Mouse (Mus musculus): ENCODE measurements around the gene Adora1.

Gene Adora1

DNA sequence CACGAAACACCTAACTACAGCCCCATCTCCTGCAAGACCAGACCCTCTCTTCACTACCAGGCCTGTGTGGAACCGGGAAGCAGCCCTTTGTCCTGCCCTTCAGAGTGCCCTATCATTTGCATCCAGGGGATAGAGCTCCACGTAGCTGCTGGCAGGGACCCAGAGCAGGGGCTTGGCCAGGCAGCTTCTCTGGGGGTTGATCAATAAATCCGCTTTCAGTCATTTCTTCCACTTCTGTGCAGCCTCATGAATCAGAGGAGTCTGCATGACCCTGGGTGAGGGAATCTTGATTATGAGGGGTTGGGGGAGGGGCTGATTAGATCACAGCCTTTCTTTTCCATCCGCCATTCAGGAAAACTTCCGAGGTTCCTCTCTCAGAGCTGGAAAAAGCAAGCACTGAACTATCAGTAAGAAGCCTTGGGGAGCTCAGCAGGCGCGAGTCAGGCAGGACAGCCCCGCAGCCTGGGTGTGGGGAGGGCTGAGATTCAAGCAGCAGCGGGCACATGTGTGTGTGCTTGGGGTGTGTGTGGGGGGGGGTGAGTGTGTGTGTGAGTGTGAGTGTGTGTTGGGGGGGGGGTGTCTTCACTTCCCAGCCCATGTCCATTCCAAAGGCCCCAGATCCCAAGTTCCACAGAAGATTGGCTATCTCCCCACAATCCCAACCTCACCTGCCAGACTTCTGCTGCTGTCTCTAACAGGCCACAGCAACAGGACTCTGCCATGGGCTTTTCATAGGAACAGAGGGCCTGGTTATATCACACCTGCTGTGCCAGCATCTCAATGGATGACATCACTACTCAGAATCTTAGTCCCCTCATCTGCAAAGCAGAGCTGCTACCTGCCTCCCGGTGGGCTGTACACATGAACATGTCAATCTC lies 19.2 kb downstream of the Adora1 start:
- no peak for DNase-seq (ENCODE audit: low read depth)

- DNase-seq (ENCODE audit: low read depth) = no peak
Measured at GRCm38 (mm10) chr1:134215059-134215458, 20.2 kb downstream of the Adora1 start.

GRCm38 (mm10) chr1:134213405-134213804 lies 21.8 kb downstream of the Adora1 start:
- no peak for DNase-seq (ENCODE audit: low read depth)

DNA sequence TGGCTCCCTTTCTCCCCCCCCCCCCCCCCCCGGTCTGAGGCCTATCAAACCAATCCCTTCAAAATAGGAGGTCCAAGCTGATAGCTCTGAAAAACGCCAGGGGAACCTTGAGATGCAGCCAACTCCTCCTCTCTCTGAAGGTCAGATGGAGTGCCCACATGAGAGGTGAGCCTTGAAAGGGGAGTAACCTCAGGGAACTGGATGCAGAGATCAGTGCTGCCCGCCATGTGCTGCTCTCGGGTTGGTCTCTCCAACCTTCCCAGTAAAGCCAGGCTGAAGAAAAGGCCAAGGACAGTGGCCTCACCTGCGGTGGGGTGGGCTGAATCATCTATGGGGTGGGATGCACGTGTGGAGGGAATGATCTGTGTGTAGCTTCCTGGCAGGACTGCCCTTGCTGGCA lies 22.9 kb downstream of the Adora1 start:
- DNase-seq (ENCODE audit: low read depth) = no peak

DNA sequence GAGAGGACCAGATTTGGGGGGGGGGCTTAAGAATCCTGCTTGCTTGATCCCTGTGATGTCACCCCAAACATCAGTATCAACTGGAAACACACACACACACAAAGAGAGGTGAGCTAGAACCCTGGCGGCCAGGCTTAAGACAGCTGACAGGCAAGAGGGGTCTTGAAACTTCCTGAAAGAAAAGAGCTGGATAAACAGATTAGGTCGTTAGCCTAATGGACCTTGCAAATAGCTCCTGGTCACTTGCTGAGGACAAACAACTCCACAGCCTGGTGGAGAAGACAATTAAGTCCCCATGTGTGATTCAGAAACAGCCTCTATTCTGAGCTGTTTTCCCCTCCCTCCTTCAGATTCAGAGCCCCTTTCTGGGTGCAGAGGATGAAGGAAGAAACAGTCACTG lies 23.6 kb downstream of the Adora1 start:
- DNase-seq (ENCODE audit: low read depth) = no peak

DNA sequence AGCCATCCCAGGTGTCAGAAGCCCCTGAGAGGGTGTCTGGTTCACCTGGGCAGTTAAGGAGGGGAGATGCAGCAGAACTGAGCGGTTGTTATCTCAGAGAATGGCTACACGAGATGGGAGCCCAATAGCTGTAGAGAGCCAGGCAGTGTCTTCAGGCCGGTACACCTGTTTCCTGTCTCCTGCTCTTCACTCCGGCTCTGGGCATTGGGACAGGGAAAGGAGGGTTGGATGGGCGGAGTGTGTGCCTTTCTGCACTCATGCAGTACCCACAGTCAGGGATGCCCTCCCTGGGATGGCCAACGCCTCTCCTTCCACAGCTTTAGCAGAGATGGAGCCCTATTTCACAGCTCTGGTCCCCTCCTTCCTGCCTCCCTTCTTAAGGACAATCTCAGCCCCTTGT lies 24.2 kb downstream of the Adora1 start:
- no peak for DNase-seq (ENCODE audit: low read depth)

GRCm38 (mm10) chr1:134210179-134210755 lies 25.0 kb downstream of the Adora1 start:
- DNase-seq (ENCODE audit: low read depth) = no peak

DNA sequence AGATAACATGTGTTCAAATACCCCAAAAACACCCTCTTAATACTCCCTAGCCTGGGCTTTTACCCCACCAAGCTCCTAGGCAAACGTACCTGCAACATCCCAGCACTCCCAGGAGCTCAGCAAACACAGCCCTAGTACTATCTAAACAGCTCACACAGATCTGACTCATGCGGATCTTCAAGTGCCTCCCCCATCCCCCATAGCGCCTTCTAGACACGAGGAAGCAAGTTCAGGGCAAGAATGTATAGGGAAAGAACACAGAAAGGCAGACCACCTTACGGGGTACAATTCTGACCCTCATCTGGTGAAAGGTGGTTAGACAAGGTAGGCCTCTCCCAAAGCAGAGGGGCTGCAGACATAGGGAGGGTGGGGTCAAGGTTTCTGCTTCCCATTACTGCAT lies 29.1 kb downstream of the Adora1 start:
- no peak for DNase-seq (ENCODE audit: low read depth)

- no peak for DNase-seq (ENCODE audit: low read depth)
Measured at GRCm38 (mm10) chr1:134205296-134206018, 29.8 kb downstream of the Adora1 start.

- no peak for DNase-seq (ENCODE audit: low read depth)
Measured at GRCm38 (mm10) chr1:134204230-134204629, 31.0 kb downstream of the Adora1 start.

- peak; percentile 15 for DNase-seq (ENCODE audit: low read depth)
Measured at GRCm38 (mm10) chr1:134201751-134202420, 33.3 kb downstream of the Adora1 start.

GRCm38 (mm10) chr1:134200998-134201686 lies 34.1 kb downstream of the Adora1 start:
- no peak for DNase-seq (ENCODE audit: low read depth)

DNA sequence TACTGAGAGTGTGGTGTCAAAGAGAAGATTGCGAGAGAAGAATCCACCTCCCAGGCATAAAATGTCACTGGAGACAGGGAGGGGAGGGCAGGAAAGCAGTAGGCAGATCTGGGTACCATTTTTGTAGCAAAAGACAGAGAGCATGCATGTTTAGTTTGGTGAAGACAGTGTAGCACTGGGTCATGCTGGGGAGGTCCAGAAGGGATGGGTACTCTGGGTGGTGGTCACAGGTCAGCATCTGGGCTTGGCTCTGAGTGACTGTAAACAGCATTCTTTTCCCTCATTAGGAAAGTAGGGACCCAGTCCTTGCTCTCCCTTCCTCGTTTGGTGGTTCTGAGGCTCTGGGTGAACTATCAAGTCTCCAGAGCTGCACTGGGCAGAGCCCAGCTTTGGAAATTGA lies 34.8 kb downstream of the Adora1 start:
- no peak for DNase-seq (ENCODE audit: low read depth)

DNA sequence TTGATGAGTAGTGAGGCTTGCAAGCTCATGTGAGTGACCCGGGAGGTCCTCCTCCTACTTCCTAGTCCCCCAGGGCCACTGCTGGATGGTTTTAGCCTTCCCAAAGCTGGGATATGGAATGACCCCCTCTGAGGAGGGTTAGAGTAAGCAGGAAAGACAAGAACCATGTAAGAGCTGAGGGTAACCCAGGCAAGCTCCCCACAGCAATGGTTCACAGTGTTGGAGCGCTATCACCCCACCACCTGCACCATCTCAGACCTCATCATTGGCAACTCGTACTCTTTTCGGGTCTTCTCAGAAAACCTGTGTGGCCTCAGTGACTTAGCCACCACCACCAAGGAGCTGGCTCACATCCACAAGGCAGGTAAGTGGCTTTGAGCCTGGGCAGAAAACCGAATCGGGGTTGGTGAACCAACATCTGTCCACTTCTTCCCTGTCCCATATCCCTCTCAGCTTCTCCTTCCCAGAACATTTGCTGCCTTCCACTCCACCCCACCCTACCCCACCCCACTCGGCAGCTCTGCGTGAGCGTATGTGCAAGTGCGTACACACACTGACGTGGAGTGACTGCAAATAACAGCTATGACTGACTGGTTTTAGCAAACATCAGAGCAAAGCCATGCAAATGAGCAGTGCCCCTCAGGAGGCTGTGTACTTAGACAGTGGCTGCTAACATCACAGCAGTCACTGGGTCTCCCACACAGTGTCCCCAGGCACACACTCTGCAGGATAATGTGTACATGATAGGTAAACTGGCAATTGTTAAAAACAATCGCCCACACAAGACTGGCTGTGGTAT lies 36.8 kb downstream of the Adora1 start:
- no peak for DNase-seq (ENCODE audit: low read depth)

DNA sequence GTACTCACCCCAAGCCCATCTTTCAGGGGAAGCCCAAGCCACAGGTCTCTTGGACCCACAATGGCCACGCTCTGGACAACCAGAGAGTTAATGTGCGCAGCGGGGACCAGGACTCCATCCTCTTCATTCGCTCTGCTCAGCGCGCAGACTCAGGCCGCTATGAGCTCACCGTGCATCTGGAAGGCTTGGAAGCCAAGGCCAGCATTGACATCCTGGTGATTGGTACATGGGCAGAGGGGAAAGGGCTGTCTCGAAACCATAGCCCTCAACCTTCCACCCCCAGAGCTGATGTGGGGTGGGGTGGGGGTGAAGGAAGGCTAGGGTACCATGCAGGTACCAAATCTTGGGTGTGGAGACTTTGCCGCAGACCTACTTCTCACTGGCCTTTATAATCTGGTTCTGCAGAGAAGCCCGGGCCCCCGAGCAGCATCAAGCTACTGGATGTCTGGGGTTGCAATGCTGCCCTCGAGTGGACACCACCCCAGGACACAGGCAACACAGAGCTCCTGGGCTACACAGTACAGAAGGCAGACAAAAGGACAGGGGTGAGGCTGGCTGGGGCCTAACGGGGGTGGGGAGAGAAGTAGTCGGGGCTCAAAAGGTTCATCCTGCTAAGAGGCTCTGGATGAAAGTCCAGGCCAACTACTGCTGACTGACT lies 37.8 kb downstream of the Adora1 start:
- no peak for DNase-seq (ENCODE audit: low read depth)

- DNase-seq (ENCODE audit: low read depth) = peak; percentile 35
Measured at GRCm38 (mm10) chr1:134196386-134196785, 38.8 kb downstream of the Adora1 start.

- DNase-seq (ENCODE audit: low read depth) = no peak
Measured at GRCm38 (mm10) chr1:134195979-134196378, 39.3 kb downstream of the Adora1 start.

- DNase-seq (ENCODE audit: low read depth) = no peak
Measured at GRCm38 (mm10) chr1:134195571-134195970, 39.7 kb downstream of the Adora1 start.

DNA sequence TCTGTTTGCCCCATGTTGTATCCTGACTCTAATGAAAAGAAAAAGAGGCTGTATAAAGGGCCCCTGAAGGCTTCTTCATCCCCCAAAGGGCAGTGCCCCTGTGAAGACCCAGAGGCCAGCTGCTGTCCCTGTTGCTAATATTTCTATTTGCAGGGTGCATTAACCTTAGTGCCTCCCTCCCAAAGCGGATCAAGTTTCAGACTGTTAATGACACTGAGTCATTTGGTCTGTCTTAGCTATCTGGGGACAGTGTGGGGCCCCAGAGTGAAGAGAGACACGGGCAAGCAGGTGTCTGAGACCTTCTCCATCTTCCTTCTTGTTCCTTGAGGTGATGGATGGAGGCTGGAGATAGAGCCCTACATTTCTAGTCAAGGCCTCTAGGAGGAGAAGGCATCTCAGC lies 40.1 kb downstream of the Adora1 start:
- DNase-seq (ENCODE audit: low read depth) = no peak

GRCm38 (mm10) chr1:134194298-134195022 lies 40.8 kb downstream of the Adora1 start:
- no peak for DNase-seq (ENCODE audit: low read depth)

All from naive thymus-derived CD4-positive, alpha-beta T cell, adult 2 months (primary cell).